Comparison of ENCODE assay signal across 10 mouse cellular contexts in the genomic region with DNA sequence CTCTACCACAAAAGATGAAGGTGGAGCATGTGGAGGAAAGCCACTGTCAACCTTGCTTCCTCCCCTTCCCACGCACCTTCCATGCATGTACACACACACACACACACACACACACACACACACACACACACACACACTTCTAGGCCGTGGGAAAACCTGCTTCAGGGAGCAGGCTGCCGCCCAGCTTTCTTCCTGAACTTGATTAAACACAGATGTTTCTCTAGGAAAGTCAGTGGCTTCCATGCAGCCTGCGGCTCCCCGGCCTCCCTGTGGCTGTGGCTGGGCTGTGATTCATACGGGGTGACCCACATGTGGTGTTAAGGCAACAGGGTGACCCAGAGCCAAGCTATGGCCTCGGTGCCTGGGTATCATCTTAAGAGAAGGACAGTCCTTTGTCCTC. TPM values are rescaled to one million over a fixed set of nuclear protein-coding genes. Genes with fewer than 3 reads are reported as not detected.
DNase-seq lines count a peak whose midpoint lies in the region; TF ChIP-seq lines count a peak whose summit lies in the region.
"Had no signal": no experiment of that assay in that cellular context is flagged by ENCODE, and none has a peak within 500 bp of the region (broad histone marks: within the 10 kb centered on the region; RNA-seq: fewer than 3 reads in every experiment).

No protein-coding gene starts in this region.

- no peaks in the 10 kb centered on the region for H3K9me3 ChIP-seq in E14TG2a.4 (ENCODE audit: low read length)
- H3K9me3 ChIP-seq: megakaryocyte, embryonic 14.5 days had no signal

- DNase-seq in gastrocnemius, postnatal 14 days = peak; percentile 43
- no peak for DNase-seq in gastrocnemius, adult 18-20 months (ENCODE audit: low spot score)
- peak; percentile 80 for DNase-seq in forelimb bud, embryonic 11.5 days (ENCODE audit: low read depth, low spot score)
- no peak for DNase-seq in cerebellum, adult 9-11 months
- DNase-seq in layer of hippocampus, adult 18-20 months (ENCODE audit: low spot score in 2 of 2) = no peak
- DNase-seq in left cerebral cortex, postnatal 36 days (ENCODE audit: low spot score in 2 of 2) = no peak
- DNase-seq: cerebellum, adult 8-10 months had no signal

- H3K27ac ChIP-seq in macrophage = peak overlapping the region; percentile 92

- no peaks in the 10 kb centered on the region for H3K27me3 ChIP-seq in E14TG2a.4 (ENCODE audit: insufficient read depth, low read length)

- 39% methylated on average over 5 of the region's 7 CpGs for WGBS in macrophage (ENCODE audit: missing documents)

- H3K4me1 ChIP-seq in E14TG2a.4 (replicated peaks; ENCODE audit: low read depth, low read length) = peaks cover 99% of the 10 kb centered on the region

- H3K4me3 ChIP-seq in E14TG2a.4 (replicated peaks; ENCODE audit: low read length) (0 out of 2 replicates have a peak overlapping the region, but pooled peaks have one; percentile 17), macrophage (ENCODE audit: inconsistent target) (no peak overlapping the region)

- H3K79me2 ChIP-seq in macrophage (ENCODE audit: inconsistent target) = peaks cover 100% of the 10 kb centered on the region

- H3K36me3 ChIP-seq in E14TG2a.4 (ENCODE audit: insufficient read depth, low read length) (peaks cover 52% of the 10 kb centered on the region), macrophage (ENCODE audit: inconsistent target) (no peaks in the 10 kb centered on the region)

- no peak for TF ChIP-seq CTCF in E14TG2a.4 (conservative IDR thresholded peaks at IDR 0.05; ENCODE audit: low read length)

- intact Hi-C loops in gastrocnemius, postnatal 14 days (cut with DNase I; ENCODE audit: low total_unique reads) = no loop called here
- intact Hi-C loops in left cerebral cortex, postnatal 36 days (cut with DNase I) = no loop called here

RNA-seq across cellular contexts. Expression of a gene that starts 22.1 kb away (rescaled TPM):
- 10 to 100 TPM; 17.1 to 18.9 TPM for total RNA-seq in gastrocnemius, postnatal 14 days (2021)
- 10 to 100 TPM in 1 of 2 experiments, 1 to 10 TPM in 1; 6.1 to 10.0 TPM for total RNA-seq in gastrocnemius, adult 18-20 months (2021)
- 100 to 1,000 TPM in 11 of 26 experiments, 10 to 100 TPM in 15; 44.2 to 406 (median 95.6) TPM for total RNA-seq in macrophage (2018; cell fraction: chromatin; rRNA removed)
- total RNA-seq in macrophage (2018; cell fraction: cytosol; rRNA removed) = 10 to 100 TPM in 25 of 26 experiments, 1 to 10 TPM in 1; 7.8 to 71.2 (median 19.0) TPM
- 100 to 1,000 TPM in 4 of 26 experiments, 10 to 100 TPM in 22; 40.8 to 409 (median 59.9) TPM for total RNA-seq in macrophage (2018; cell fraction: nucleus; rRNA removed)
- polyA plus RNA-seq in macrophage (2018) = 7.4 to 12.5 TPM (median 11.5 TPM) in 3 replicates
- 10 to 100 TPM; 26.4 to 26.9 TPM for total RNA-seq in layer of hippocampus, adult 18-20 months (2021)
- 10 to 100 TPM; 24.5 to 28.5 TPM for total RNA-seq in left cerebral cortex, postnatal 36 days (2021)

RNA-seq across cellular contexts. Expression of a gene that starts 49.4 kb away (rescaled TPM):
- 10 to 100 TPM; 20.9 to 24.1 TPM for total RNA-seq in gastrocnemius, postnatal 14 days (2021)
- 10 to 100 TPM; 23.5 to 24.8 TPM for total RNA-seq in gastrocnemius, adult 18-20 months (2021)
- 100 to 1,000 TPM in 17 of 26 experiments, 10 to 100 TPM in 9; 55.6 to 143 (median 105) TPM for total RNA-seq in macrophage (2018; cell fraction: chromatin; rRNA removed)
- total RNA-seq in macrophage (2018; cell fraction: cytosol; rRNA removed) = 10 to 100 TPM; 35.0 to 58.5 (median 50.0) TPM
- 10 to 100 TPM; 44.2 to 98.8 (median 78.8) TPM for total RNA-seq in macrophage (2018; cell fraction: nucleus; rRNA removed)
- polyA plus RNA-seq in macrophage (2018) = 37.5 to 46.9 TPM (median 42.2 TPM) in 3 replicates
- 10 to 100 TPM; 50.3 to 50.4 TPM for total RNA-seq in layer of hippocampus, adult 18-20 months (2021)
- 10 to 100 TPM; 39.0 to 52.3 TPM for total RNA-seq in left cerebral cortex, postnatal 36 days (2021)

Comparison
In these comparisons a context has a peak if more than half of its experiments do, and no peak if none do; other contexts are left out.
1. DNase-seq: peak in gastrocnemius, postnatal 14 days (single experiment) and forelimb bud, embryonic 11.5 days (single experiment); none in gastrocnemius, adult 18-20 months (single experiment), cerebellum, adult 9-11 months (single experiment), layer of hippocampus, adult 18-20 months (0 of 2) and left cerebral cortex, postnatal 36 days (0 of 2).